Mouse (Mus musculus): Measurements from ENCODE around the gene Wdr70.

DNA sequence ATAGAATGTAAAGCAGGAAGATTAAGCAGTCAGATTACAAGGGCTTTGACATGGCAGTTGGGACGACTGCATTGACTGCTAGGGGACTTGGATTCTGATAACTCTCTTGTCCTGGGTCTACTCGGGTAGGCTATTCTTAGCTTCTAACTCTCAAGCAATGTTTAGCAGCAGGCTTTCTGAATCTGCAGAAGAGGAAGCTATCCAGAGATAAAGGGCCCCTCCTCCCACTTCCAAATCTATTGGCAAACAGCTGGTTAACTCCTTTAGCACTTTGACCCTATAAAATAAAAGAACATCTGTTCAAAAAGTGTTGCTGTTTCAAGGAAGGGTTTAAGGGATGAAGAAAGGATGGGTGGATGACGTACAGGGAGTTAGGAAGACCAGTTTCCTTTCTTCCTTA lies 157.3 kb downstream of the Wdr70 start:
- no peak for TF ChIP-seq CTCF (IDR thresholded peaks at IDR 0.05; ENCODE audit: control insufficient read depth, insufficient read depth, low read length)
- TF ChIP-seq POLR2A (IDR thresholded peaks at IDR 0.05; ENCODE audit: borderline replicate concordance, control insufficient read depth, low read depth, low read length) = no peak

All from bone marrow, adult 2 months (tissue).